Mouse (Mus musculus) myocyte (in vitro differentiated cells): Measurements from ENCODE around the gene Hecw1. TPM values are rescaled to one million over a fixed set of nuclear protein-coding genes. Genes with fewer than 3 reads are reported as not detected.

Experiments
- H3K27me3 ChIP-seq: one replicate; pipeline ENCODE4 v1.6.1; 2011; ENCODE audit not compliant: control insufficient read depth, insufficient read depth, insufficient read length
- H3K36me3 ChIP-seq: one replicate; pipeline ENCODE4 v1.6.1; 2011; ENCODE audit not compliant: control insufficient read depth, insufficient read depth
- H3K4me2 ChIP-seq: one replicate; pipeline ENCODE4 v1.6.1; 2011; ENCODE audit warnings: low read depth, control low read depth
- H3K4me3 ChIP-seq: one replicate; pipeline ENCODE4 v1.5.1; 2011; ENCODE audit warnings: mild to moderate bottlenecking, control low read depth, moderate library complexity
- H3K79me2 ChIP-seq: one replicate; pipeline ENCODE4 v1.6.1; 2011; ENCODE audit not compliant: control insufficient read depth, insufficient read depth
- H3ac ChIP-seq: one replicate; pipeline ENCODE4 v1.6.1; 2011; ENCODE audit not compliant: control insufficient read depth, insufficient read length
- CEBPB ChIP-seq: IDR thresholded peaks from 2 replicates; pipeline ENCODE4 v1.6.1; 2011; ENCODE audit warnings: mild to moderate bottlenecking, moderate library complexity; ENCODE audit not compliant: poor library complexity, insufficient read depth, severe bottlenecking
- E2F4 ChIP-seq: IDR thresholded peaks from one replicate; pipeline ENCODE4 v1.6.1; 2011; ENCODE audit warnings: mild to moderate bottlenecking, control low read depth, moderate library complexity; ENCODE audit not compliant: insufficient read depth
- MAX ChIP-seq: IDR thresholded peaks from one replicate; pipeline ENCODE4 v1.6.1; 2011; ENCODE audit warnings: low read depth, mild to moderate bottlenecking, control low read depth
- MYOD1 ChIP-seq, 3 experiments: IDR thresholded peaks; one replicate each; pipeline ENCODE4 v1.6.1; 2011; ENCODE audit warnings: control low read depth in 2 of 3, low read depth in 2 of 3, mild to moderate bottlenecking in 2 of 3, moderate library complexity in 1 of 3; ENCODE audit not compliant: insufficient read length in 2 of 3, control insufficient read depth in 1 of 3
- MYOG ChIP-seq, 3 experiments: IDR thresholded peaks; one replicate each; pipeline ENCODE4 v1.6.1; 2011; ENCODE audit warnings: control low read depth in 2 of 3, low read depth in 2 of 3, mild to moderate bottlenecking in 2 of 3; ENCODE audit not compliant: insufficient read length in 2 of 3, control insufficient read depth in 1 of 3, insufficient read depth in 1 of 3
- POLR2A ChIP-seq: IDR thresholded peaks from one replicate; pipeline ENCODE4 v1.6.1; 2011; ENCODE audit warnings: low read depth, mild to moderate bottlenecking, control low read depth, moderate library complexity; ENCODE audit not compliant: insufficient read length
- POLR2AphosphoS2 ChIP-seq: IDR thresholded peaks from one replicate; pipeline ENCODE4 v1.6.1; 2011; ENCODE audit warnings: low read depth, control low read depth; ENCODE audit not compliant: insufficient read length
- REST ChIP-seq: IDR thresholded peaks from one replicate; pipeline ENCODE4 v1.6.1; 2011; ENCODE audit warnings: mild to moderate bottlenecking, control low read depth, moderate library complexity; ENCODE audit not compliant: insufficient read depth, insufficient read length
- SRF ChIP-seq: IDR thresholded peaks from one replicate; pipeline ENCODE4 v1.6.1; 2011; ENCODE audit warnings: low read depth; ENCODE audit not compliant: control insufficient read depth, insufficient read length
- TCF12 ChIP-seq: IDR thresholded peaks from one replicate; pipeline ENCODE4 v1.6.1; 2011; ENCODE audit warnings: mild to moderate bottlenecking, control low read depth; ENCODE audit not compliant: poor library complexity, insufficient read depth, severe bottlenecking
- TCF3 ChIP-seq: IDR thresholded peaks from one replicate; pipeline ENCODE4 v1.6.1; 2011; ENCODE audit warnings: low read depth, control low read depth; ENCODE audit not compliant: insufficient read length
- USF1 ChIP-seq: IDR thresholded peaks from one replicate; pipeline ENCODE4 v1.6.1; 2011; ENCODE audit warnings: low read depth, mild to moderate bottlenecking, control low read depth, moderate library complexity
- polyA plus RNA-seq: library from polyadenylated mRNA; unstranded; fragments of >200 nt; fragmentation: generic; extraction: Trizol; gene quantifications from one replicate; pipeline ENCODE4 v1.2.1, GENCODE M21; 2012; ENCODE audit warnings: missing spikeins

Gene Hecw1
- polyA plus RNA-seq, 1 experiment = 0.02 TPM

DNA sequence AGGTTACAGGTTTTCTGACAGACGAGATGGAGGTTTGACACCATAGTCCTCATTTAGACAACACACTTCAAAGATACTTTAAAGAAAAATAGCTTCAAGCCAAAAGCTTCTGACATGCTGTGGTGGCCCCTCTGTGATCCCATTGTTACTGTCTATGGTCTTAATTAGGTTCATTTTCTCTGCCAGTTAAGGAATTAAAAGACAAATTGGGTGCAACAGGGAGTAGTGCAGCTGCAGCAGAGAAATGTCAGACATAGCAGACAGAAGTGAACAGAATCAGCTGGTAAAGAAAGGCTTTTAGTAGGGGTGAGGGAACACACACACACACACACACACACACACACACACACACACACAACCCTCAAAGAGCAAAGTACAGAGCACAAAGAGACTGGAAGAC lies 22.8 kb downstream of the Hecw1 start:
- H3K4me3 ChIP-seq = no peak overlapping the region
- no peaks in the 10 kb centered on the region for H3K79me2 ChIP-seq
- H3K4me2 ChIP-seq = no peak overlapping the region
- no peak overlapping the region for H3ac ChIP-seq
- TF ChIP-seq CEBPB (no peak), REST (no peak), TCF12 (no peak), MYOG (IDR thresholded peaks at IDR 0.05; ENCODE audit: control insufficient read depth in 1 of 3, insufficient read depth in 1 of 3, insufficient read length in 2 of 3, low read depth in 2 of 3) (no peak), TCF3 (no peak), MAX (no peak), MYOD1 (IDR thresholded peaks at IDR 0.05; ENCODE audit: control insufficient read depth in 1 of 3, insufficient read length in 2 of 3, low read depth in 2 of 3) (no peak), E2F4 (no peak)
- no peaks in the 10 kb centered on the region for H3K27me3 ChIP-seq
- no peaks in the 10 kb centered on the region for H3K36me3 ChIP-seq

DNA sequence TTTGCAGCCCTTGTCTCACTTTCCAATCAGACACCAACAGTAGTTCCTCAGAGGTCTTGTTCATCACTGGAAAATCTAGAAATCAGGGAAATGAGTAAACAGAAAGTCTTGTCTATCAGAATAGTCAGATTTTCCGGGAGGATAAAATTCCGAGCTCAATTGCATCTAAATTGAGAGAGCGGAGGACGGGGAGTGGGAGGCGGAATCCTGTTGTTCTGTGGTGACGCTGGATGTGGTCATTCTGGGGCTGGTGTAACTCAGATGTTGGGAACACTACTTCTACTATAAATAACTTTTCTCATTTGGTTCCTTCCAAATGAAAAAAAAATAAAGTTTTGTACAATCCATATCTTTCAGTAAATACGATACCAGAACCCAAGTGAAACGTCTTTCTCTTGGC lies 24.2 kb downstream of the Hecw1 start:
- H3K79me2 ChIP-seq = no peaks in the 10 kb centered on the region
- TF ChIP-seq MAX (no peak), SRF (no peak), MYOD1 (IDR thresholded peaks at IDR 0.05; ENCODE audit: control insufficient read depth in 1 of 3, insufficient read length in 2 of 3, low read depth in 2 of 3) (no peak), TCF3 (no peak), E2F4 (no peak), MYOG (IDR thresholded peaks at IDR 0.05; ENCODE audit: control insufficient read depth in 1 of 3, insufficient read depth in 1 of 3, insufficient read length in 2 of 3, low read depth in 2 of 3) (no peak), REST (no peak), POLR2AphosphoS2 (no peak), CEBPB (no peak), USF1 (no peak), POLR2A (no peak), TCF12 (no peak)
- no peak overlapping the region for H3ac ChIP-seq
- no peak overlapping the region for H3K4me3 ChIP-seq
- no peaks in the 10 kb centered on the region for H3K27me3 ChIP-seq
- no peaks in the 10 kb centered on the region for H3K36me3 ChIP-seq
- no peak overlapping the region for H3K4me2 ChIP-seq

DNA sequence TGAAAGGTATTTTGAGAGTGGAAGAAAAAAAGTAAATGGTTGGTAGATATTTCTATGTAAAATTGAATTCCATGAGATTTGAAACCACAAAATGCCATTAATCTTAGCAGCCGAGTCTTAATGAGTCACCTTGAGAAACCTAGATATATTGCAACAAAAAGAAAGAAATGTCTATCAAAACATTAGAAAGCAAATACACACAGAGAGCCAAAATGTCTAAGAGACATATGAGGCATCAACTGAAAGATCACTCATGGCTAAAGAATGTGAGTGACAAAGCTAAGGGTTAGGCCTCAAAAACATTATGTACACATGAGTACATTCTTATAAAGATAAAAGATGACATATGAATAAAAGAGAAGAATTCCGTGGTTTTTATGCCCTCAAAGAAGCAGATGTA lies 26.1 kb downstream of the Hecw1 start:
- Histone ChIP-seq H3K36me3 (no peaks in the 10 kb centered on the region), H3K4me3 (no peak overlapping the region), H3K4me2 (no peak overlapping the region), H3ac (no peak overlapping the region), H3K79me2 (no peaks in the 10 kb centered on the region), H3K27me3 (no peaks in the 10 kb centered on the region)
- TF ChIP-seq POLR2AphosphoS2 = no peak
- TF ChIP-seq MYOG (IDR thresholded peaks at IDR 0.05; ENCODE audit: control insufficient read depth in 1 of 3, insufficient read depth in 1 of 3, insufficient read length in 2 of 3, low read depth in 2 of 3) = no peak
- no peak for TF ChIP-seq USF1
- TF ChIP-seq TCF3 = no peak
- TF ChIP-seq CEBPB = peak; percentile 30; the same call in 1 of the 2 replicates
- no peak for TF ChIP-seq MYOD1 (IDR thresholded peaks at IDR 0.05; ENCODE audit: control insufficient read depth in 1 of 3, insufficient read length in 2 of 3, low read depth in 2 of 3)

DNA sequence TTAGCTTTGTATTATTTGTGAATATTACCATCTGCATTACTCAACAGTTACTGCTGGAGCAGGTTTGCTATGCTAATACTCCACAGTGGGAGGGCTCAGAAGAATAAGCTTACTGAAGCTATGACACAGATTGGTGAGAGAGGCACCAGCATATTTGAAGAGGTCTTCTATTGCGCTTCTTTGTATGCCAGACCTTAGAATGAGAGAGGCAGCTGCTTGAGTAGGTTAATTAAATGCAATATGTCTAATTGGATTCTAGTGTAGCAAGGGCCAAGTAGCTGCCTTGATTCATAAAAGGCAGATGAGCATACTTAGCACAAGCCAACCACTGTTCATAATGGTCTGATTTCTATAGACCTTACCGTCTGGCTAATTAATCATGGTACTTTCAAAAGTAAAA lies 35.2 kb downstream of the Hecw1 start:
- H3K27me3 ChIP-seq = no peaks in the 10 kb centered on the region
- H3K4me3 ChIP-seq = no peak overlapping the region
- H3K79me2 ChIP-seq = no peaks in the 10 kb centered on the region
- TF ChIP-seq MYOG (IDR thresholded peaks at IDR 0.05; ENCODE audit: control insufficient read depth in 1 of 3, insufficient read depth in 1 of 3, insufficient read length in 2 of 3, low read depth in 2 of 3) (no peak), USF1 (no peak), E2F4 (no peak), SRF (no peak), CEBPB (no peak), POLR2A (no peak), POLR2AphosphoS2 (no peak), REST (no peak), TCF3 (no peak), MAX (no peak), MYOD1 (IDR thresholded peaks at IDR 0.05; ENCODE audit: control insufficient read depth in 1 of 3, insufficient read length in 2 of 3, low read depth in 2 of 3) (no peak), TCF12 (no peak)
- no peak overlapping the region for H3ac ChIP-seq
- no peak overlapping the region for H3K4me2 ChIP-seq
- H3K36me3 ChIP-seq = no peaks in the 10 kb centered on the region

DNA sequence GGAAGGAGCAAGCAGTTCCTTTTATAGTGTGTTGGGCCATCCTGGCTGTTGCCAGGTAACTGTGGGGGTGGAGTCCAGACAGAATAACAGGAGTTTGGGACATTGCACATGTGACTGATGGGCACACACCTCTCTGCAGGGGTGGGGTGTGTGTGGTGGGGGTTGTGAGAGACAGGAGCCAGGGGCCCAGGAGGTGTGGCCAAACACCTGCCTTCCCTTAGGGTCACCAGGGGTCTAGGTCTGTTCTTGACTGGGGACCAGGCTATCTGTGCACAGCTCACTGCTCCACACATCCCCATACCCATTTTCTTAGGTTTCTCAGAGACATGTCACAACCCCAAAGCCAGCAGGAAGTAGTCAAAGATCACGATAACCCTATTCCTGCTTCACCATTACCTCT lies 51.9 kb downstream of the Hecw1 start:
- no peak for TF ChIP-seq USF1
- no peak for TF ChIP-seq REST
- TF ChIP-seq MAX = no peak
- no peak for TF ChIP-seq POLR2AphosphoS2
- TF ChIP-seq MYOG (IDR thresholded peaks at IDR 0.05; ENCODE audit: control insufficient read depth in 1 of 3, insufficient read depth in 1 of 3, insufficient read length in 2 of 3, low read depth in 2 of 3) = no peak
- TF ChIP-seq SRF = no peak
- TF ChIP-seq E2F4 = no peak
- no peak for TF ChIP-seq TCF12
- no peak for TF ChIP-seq MYOD1 (IDR thresholded peaks at IDR 0.05; ENCODE audit: control insufficient read depth in 1 of 3, insufficient read length in 2 of 3, low read depth in 2 of 3)
- no peak for TF ChIP-seq POLR2A
- no peaks in the 10 kb centered on the region for H3K79me2 ChIP-seq
- no peaks in the 10 kb centered on the region for H3K27me3 ChIP-seq
- H3K4me3 ChIP-seq = no peak overlapping the region
- H3ac ChIP-seq = no peak overlapping the region
- no peak overlapping the region for H3K4me2 ChIP-seq
- H3K36me3 ChIP-seq = no peaks in the 10 kb centered on the region
